Mouse (Mus musculus) kidney, postnatal 4 days (tissue): ENCODE data around the gene Ciz1.

Source experiments
- DNase-seq, 2 experiments: peaks; one replicate each; pipeline ENCODE4 v3.0.0; 2021; ENCODE audit warnings: mixed read lengths in 2 of 2

The Ciz1 gene

GRCm38 (mm10) chr2:32419359-32419758 lies 67.2 kb downstream of the Ciz1 start:
- DNase-seq: peak in 1 of 2 experiments; percentile 61

- no peak for DNase-seq
These were observed 68.0 kb downstream of the Ciz1 start for GRCm38 (mm10) chr2:32420066-32420608.

GRCm38 (mm10) chr2:32420647-32421046 lies 68.5 kb downstream of the Ciz1 start:
- no peak for DNase-seq

GRCm38 (mm10) chr2:32421851-32422251 lies 69.7 kb downstream of the Ciz1 start:
- DNase-seq: peak in 1 of 2 experiments; percentile 5

GRCm38 (mm10) chr2:32423481-32424331 lies 71.6 kb downstream of the Ciz1 start:
- peak; percentile 76 to 83 for DNase-seq

GRCm38 (mm10) chr2:32424796-32425195 lies 72.7 kb downstream of the Ciz1 start:
- DNase-seq: no peak

GRCm38 (mm10) chr2:32425568-32425967 lies 73.4 kb downstream of the Ciz1 start:
- DNase-seq: no peak

GRCm38 (mm10) chr2:32426141-32426540 lies 74.0 kb downstream of the Ciz1 start:
- no peak for DNase-seq

- DNase-seq: no peak
These were observed 75.6 kb downstream of the Ciz1 start for GRCm38 (mm10) chr2:32427720-32428119.

- peak; percentile 47 to 63 for DNase-seq
These were observed 76.2 kb downstream of the Ciz1 start for GRCm38 (mm10) chr2:32428262-32428722.

GRCm38 (mm10) chr2:32429215-32429891 lies 77.2 kb downstream of the Ciz1 start:
- no peak for DNase-seq
